Mouse (Mus musculus): ENCODE results near the gene Hk1.

Gene Hk1

DNA sequence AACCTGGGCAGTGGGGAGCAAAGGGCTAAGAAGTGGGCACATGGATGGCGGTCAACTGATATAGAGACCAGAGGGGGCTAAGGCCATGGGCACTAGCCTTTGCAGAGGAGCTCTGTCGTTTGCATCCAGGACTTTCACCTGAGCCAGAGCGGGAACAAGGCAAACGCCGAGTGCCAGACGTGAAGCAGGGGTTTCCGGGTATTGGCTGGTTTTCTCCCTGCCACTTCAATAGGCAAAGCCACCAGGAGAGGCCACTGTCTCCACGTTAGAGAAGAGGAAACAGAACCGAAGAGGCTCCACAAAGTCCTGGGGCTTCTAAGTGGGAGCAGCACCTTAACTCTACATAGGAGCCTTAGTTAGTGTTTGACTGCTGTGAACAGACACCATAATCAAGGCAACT, 58.3 kb downstream of the Hk1 start:
- no peaks in the 10 kb centered on the region for H3K9me3 ChIP-seq (ENCODE audit: low read length)
- no peaks in the 10 kb centered on the region for H3K36me3 ChIP-seq (ENCODE audit: insufficient read depth, low read length)
- TF ChIP-seq CTCF (conservative IDR thresholded peaks at IDR 0.05; ENCODE audit: low read length) (no peak), POU5F1 (IDR thresholded peaks at IDR 0.05; ENCODE audit: borderline replicate concordance, low read length) (no peak), NANOG (IDR thresholded peaks at IDR 0.05; ENCODE audit: borderline replicate concordance, low read length) (no peak)
- H3K4me3 ChIP-seq (replicated peaks; ENCODE audit: low read length): no peak overlapping the region
- no peaks in the 10 kb centered on the region for H3K27me3 ChIP-seq (ENCODE audit: insufficient read depth, low read length)
- peaks cover 45% of the 10 kb centered on the region for H3K4me1 ChIP-seq (replicated peaks; ENCODE audit: low read depth, low read length)

DNA sequence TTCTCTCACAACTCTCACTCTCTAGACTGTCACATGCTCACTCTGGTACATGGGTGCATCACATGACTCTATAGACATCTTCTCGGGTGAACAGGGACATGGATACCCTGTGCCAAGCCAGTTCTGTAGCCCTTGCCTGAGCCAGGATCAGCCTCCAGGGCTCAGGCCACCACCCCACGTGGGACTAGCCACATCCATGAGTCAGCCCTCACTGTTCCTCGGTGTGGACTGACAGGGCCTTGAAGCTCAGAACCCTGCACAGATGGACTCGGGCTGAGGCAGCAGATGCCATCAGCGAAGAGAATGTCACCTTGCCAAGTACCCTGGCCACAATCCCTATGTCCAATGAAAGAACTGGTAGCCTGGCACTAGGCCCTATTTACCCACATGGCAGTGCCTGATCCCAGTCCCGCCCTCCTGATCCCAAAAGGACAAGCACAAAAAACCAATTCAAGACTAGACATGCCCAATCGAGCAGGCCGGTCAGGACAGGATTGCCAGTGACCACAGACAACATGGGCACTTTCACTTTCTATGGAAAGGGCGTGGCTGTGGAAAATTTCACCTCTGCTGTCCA, 59.2 kb downstream of the Hk1 start:
- TF ChIP-seq CTCF (conservative IDR thresholded peaks at IDR 0.05; ENCODE audit: low read length): no peak
- TF ChIP-seq POU5F1 (IDR thresholded peaks at IDR 0.05; ENCODE audit: borderline replicate concordance, low read length): no peak
- no peak for TF ChIP-seq NANOG (IDR thresholded peaks at IDR 0.05; ENCODE audit: borderline replicate concordance, low read length)
- Histone ChIP-seq H3K9me3 (ENCODE audit: low read length) (no peaks in the 10 kb centered on the region), H3K4me1 (replicated peaks; ENCODE audit: low read depth, low read length) (peaks cover 39% of the 10 kb centered on the region), H3K36me3 (ENCODE audit: insufficient read depth, low read length) (no peaks in the 10 kb centered on the region), H3K4me3 (replicated peaks; ENCODE audit: low read length) (no peak overlapping the region), H3K27me3 (ENCODE audit: insufficient read depth, low read length) (no peaks in the 10 kb centered on the region)

DNA sequence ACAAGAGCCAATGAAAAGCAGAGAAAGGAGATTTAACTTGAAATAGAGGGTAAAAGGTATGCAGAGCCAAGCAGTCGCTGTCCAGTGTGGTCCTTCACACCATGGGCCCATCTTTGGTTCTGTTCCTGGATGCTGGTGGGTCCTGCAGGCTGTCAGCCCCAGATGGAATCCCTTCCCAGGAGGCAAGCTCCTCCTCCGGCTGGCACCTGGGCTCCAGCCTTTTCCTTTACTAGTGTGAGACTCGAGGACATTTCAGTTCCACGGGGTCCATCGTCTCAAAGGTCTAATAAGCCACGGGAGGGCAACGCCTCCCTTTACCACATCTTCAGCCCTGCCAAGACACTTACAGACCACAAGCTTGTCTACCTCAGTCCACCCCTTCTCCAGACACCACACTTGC, 60.6 kb downstream of the Hk1 start:
- H3K4me1 ChIP-seq (replicated peaks; ENCODE audit: low read depth, low read length): peaks cover 39% of the 10 kb centered on the region
- TF ChIP-seq NANOG (IDR thresholded peaks at IDR 0.05; ENCODE audit: borderline replicate concordance, low read length) (no peak), POU5F1 (IDR thresholded peaks at IDR 0.05; ENCODE audit: borderline replicate concordance, low read length) (no peak), CTCF (conservative IDR thresholded peaks at IDR 0.05; ENCODE audit: low read length) (no peak)

DNA sequence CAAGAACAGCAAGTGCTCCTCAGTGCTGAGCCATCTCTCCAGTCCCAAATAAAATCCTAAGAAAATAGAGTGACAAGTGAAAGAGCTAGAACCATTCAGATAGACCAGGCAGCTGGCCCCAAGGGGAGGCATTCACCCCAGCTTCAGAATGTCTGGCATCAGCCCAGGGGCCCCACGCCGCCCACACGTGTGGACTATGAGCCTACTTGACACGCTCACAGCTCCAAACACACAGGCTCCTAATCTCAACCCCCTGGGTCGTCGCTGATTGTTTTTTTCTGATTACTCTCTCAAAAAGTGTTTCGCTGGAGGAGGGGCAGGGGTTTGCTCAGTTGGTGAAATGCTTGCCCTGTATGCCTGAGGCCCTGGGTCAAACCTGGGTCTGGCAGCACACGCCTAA, 63.2 kb downstream of the Hk1 start:
- TF ChIP-seq CTCF (conservative IDR thresholded peaks at IDR 0.05; ENCODE audit: low read length) (no peak), POU5F1 (IDR thresholded peaks at IDR 0.05; ENCODE audit: borderline replicate concordance, low read length) (no peak), NANOG (IDR thresholded peaks at IDR 0.05; ENCODE audit: borderline replicate concordance, low read length) (no peak)

More for the DNA sequence above, 60.6 kb downstream of the Hk1 start:
- Histone ChIP-seq H3K9me3 (ENCODE audit: low read length) (no peaks in the 10 kb centered on the region), H3K4me3 (replicated peaks; ENCODE audit: low read length) (no peak overlapping the region), H3K36me3 (ENCODE audit: insufficient read depth, low read length) (no peaks in the 10 kb centered on the region; the same call in 1 of the 2 replicates), H3K27me3 (ENCODE audit: insufficient read depth, low read length) (no peaks in the 10 kb centered on the region)

DNA sequence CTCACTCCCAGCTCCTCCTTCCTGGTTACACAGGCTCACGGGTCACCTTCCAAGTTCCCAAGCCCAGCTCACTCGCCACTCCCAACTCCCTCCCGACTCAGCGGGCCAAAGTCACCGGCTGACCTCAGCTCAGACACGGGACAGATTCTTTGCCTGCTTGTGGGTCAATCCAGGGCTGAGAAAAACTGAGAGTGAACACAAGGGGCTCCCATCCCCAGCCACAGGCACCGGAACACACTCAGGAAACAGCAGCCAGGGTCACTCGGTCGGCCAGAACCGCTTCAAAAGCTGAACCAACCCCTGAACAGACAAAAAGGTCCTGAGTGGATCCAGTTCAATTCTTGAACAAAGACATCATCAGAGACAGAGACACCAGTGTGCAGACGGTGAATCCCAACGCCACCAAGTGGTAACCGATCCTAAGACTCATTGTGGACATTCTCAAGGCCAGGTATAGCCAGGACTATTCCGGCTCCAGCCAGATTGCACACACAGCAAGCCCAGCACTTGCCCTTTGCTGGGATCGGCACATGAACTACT, 65.8 kb downstream of the Hk1 start:
- H3K9me3 ChIP-seq (ENCODE audit: low read length): no peaks in the 10 kb centered on the region
- no peaks in the 10 kb centered on the region; the same call in 1 of the 2 replicates for H3K36me3 ChIP-seq (ENCODE audit: insufficient read depth, low read length)
- peaks cover 52% of the 10 kb centered on the region for H3K4me1 ChIP-seq (replicated peaks; ENCODE audit: low read depth, low read length)
- H3K4me3 ChIP-seq (replicated peaks; ENCODE audit: low read length): peak overlapping the region; percentile 45
- H3K27me3 ChIP-seq (ENCODE audit: insufficient read depth, low read length): no peaks in the 10 kb centered on the region
- TF ChIP-seq CTCF (conservative IDR thresholded peaks at IDR 0.05; ENCODE audit: low read length): no peak

More for the DNA sequence above, 63.2 kb downstream of the Hk1 start:
- Histone ChIP-seq H3K9me3 (ENCODE audit: low read length) (no peaks in the 10 kb centered on the region), H3K36me3 (ENCODE audit: insufficient read depth, low read length) (no peaks in the 10 kb centered on the region; the same call in 1 of the 2 replicates), H3K4me1 (replicated peaks; ENCODE audit: low read depth, low read length) (peaks cover 49% of the 10 kb centered on the region), H3K4me3 (replicated peaks; ENCODE audit: low read length) (no peak overlapping the region), H3K27me3 (ENCODE audit: insufficient read depth, low read length) (no peaks in the 10 kb centered on the region)

DNA sequence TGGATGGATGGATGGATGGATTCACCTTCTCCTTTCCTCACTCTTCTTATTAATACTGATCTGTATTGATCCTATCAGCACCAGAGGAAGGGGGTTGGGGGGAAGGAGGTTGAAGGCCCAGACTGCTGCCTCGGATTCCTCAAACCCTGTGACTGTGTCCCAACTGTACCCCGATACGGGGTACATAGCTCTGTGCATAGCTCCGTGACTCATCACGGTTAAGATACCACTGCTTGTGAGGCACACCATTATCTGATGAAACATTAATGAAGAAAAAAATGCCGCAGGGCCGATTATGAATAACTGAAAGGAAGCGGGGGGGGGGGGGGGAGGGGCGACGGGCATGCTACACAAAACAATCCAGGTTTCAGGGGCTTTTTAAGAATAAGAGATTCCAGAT, 66.6 kb downstream of the Hk1 start:
- TF ChIP-seq NANOG (IDR thresholded peaks at IDR 0.05; ENCODE audit: borderline replicate concordance, low read length) (no peak), CTCF (conservative IDR thresholded peaks at IDR 0.05; ENCODE audit: low read length) (no peak), POU5F1 (IDR thresholded peaks at IDR 0.05; ENCODE audit: borderline replicate concordance, low read length) (no peak)
- H3K4me1 ChIP-seq (replicated peaks; ENCODE audit: low read depth, low read length): peaks cover 52% of the 10 kb centered on the region
- no peaks in the 10 kb centered on the region for H3K9me3 ChIP-seq (ENCODE audit: low read length)
- no peak overlapping the region for H3K4me3 ChIP-seq (replicated peaks; ENCODE audit: low read length)
- H3K36me3 ChIP-seq (ENCODE audit: insufficient read depth, low read length): no peaks in the 10 kb centered on the region; the same call in 1 of the 2 replicates
- H3K27me3 ChIP-seq (ENCODE audit: insufficient read depth, low read length): no peaks in the 10 kb centered on the region

DNA sequence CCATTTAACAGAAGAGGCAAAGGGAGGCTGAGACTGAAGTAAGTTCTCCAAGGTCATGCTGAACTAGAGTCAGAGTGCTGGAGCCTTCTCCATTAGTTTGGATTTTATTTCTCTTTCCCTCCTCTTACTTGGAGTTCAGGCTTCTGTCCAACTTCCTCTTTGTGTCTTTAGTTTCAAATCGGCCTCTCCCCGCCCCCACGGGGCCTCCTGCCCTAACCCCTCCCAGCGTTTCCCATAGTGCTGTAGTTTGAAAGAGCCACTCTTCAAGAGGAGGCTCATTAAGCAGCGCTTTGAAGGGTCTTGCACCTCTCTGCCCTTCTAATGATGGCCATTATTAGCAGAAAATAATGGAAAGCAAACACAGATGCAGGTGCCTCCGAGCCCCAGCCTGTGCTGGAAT, 68.2 kb downstream of the Hk1 start:
- peak overlapping the region; percentile 20; the same call in 1 of the 2 replicates for H3K4me3 ChIP-seq (replicated peaks; ENCODE audit: low read length)
- no peaks in the 10 kb centered on the region; the same call in none of the 2 replicates for H3K36me3 ChIP-seq (ENCODE audit: insufficient read depth, low read length)
- H3K9me3 ChIP-seq (ENCODE audit: low read length): no peaks in the 10 kb centered on the region
- no peaks in the 10 kb centered on the region for H3K27me3 ChIP-seq (ENCODE audit: insufficient read depth, low read length)
- peaks cover 54% of the 10 kb centered on the region for H3K4me1 ChIP-seq (replicated peaks; ENCODE audit: low read depth, low read length)
- TF ChIP-seq CTCF (conservative IDR thresholded peaks at IDR 0.05; ENCODE audit: low read length): no peak
- no peak for TF ChIP-seq POU5F1 (IDR thresholded peaks at IDR 0.05; ENCODE audit: borderline replicate concordance, low read length)
- TF ChIP-seq NANOG (IDR thresholded peaks at IDR 0.05; ENCODE audit: borderline replicate concordance, low read length): no peak

DNA sequence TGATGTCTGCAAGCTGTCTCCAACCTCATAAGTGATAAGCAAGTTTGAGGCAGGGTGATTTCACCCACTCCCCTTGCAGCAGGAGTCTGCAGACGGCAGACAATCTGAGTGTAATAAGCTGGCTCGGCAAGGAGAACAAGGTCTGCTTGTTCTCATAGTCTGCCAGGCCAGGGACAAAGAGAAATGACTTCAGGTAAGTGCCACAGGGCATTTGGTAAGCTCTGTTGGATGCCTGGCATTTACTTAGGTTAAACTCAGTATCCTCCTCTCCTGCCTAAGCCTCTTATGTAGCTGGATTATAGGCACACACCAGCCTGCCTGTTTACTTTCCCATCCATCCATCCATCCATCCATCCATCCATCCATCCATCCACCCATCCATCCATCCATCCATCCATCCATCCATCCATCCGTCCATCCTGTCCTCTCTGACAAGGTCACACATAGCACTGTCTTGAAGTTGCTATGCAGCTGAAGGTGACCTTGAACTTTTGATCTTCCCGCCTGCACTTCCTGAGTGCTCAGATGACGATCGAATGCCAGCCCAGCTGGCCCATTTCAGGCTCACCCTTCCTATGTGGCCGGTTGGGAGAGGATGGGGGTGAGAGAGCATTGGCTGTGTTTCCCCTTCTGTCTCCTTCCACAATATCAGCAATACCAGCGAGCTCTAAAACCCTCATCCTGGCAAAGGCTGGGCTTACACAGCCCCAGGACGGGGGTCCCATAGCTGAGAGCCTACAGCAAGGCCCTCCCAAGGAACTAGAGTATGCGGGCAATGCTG, 69.3 kb downstream of the Hk1 start:
- TF ChIP-seq NANOG (IDR thresholded peaks at IDR 0.05; ENCODE audit: borderline replicate concordance, low read length) (no peak), CTCF (conservative IDR thresholded peaks at IDR 0.05; ENCODE audit: low read length) (no peak), POU5F1 (IDR thresholded peaks at IDR 0.05; ENCODE audit: borderline replicate concordance, low read length) (no peak)
- Histone ChIP-seq H3K4me1 (replicated peaks; ENCODE audit: low read depth, low read length) (peaks cover 53% of the 10 kb centered on the region), H3K27me3 (ENCODE audit: insufficient read depth, low read length) (no peaks in the 10 kb centered on the region), H3K36me3 (ENCODE audit: insufficient read depth, low read length) (no peaks in the 10 kb centered on the region; the same call in none of the 2 replicates), H3K4me3 (replicated peaks; ENCODE audit: low read length) (no peak overlapping the region), H3K9me3 (ENCODE audit: low read length) (no peaks in the 10 kb centered on the region)

Measured in E14TG2a.4 (cell line).